Mouse (Mus musculus) lung, adult 2 months (tissue): ENCODE results near the gene Mfsd4b5. TPM values are rescaled to one million over a fixed set of nuclear protein-coding genes. Genes with fewer than 3 reads are reported as not detected.

Experiments
- DNase-seq: peaks from one replicate; pipeline ENCODE4 v3.0.0; 2022
- H3K4me1 ChIP-seq: fragments of 200-500 bp; 2 replicates; pipeline ENCODE4 v1.6.1; 2011; ENCODE audit warnings: low read length; ENCODE audit not compliant: control insufficient read depth, insufficient read depth
- H3K4me3 ChIP-seq: fragments of 200-500 bp; replicated peaks from 2 replicates; pipeline ENCODE3; 2011; ENCODE audit warnings: low read depth, mild to moderate bottlenecking, control low read depth, low read length; ENCODE audit errors: extremely low read depth
- CTCF ChIP-seq: fragments of 200-500 bp; IDR thresholded peaks from 2 replicates; pipeline ENCODE4 v1.5.1; 2011; ENCODE audit warnings: mild to moderate bottlenecking, low read length, control low read depth; ENCODE audit not compliant: insufficient read depth
- POLR2A ChIP-seq: fragments of 200-500 bp; IDR thresholded peaks from 2 replicates; pipeline ENCODE4 v1.6.1; 2011; ENCODE audit warnings: low read depth, mild to moderate bottlenecking, control low read depth, low read length, borderline replicate concordance; ENCODE audit errors: extremely low read depth
- WGBS: fragments of 180-500 bp; shearing (Covaris S2); methylation state at CpG from one replicate; pipeline ENCODE4 v1.1.7; 2018; 5-methylcytosine and 5-hydroxymethylcytosine counted together
- polyA plus RNA-seq: library from polyadenylated mRNA; depleted of rRNA; stranded (reverse); fragments of >200 nt; gene quantifications from 2 replicates; pipeline ENCODE4 v1.2.3, GENCODE M21; 2012

Gene Mfsd4b5
- polyA plus RNA-seq, 1 experiment: 0.30 TPM

GRCm38 (mm10) chr10:39977346-39977745, 9.1 kb downstream of the Mfsd4b5 start:
- no peak for DNase-seq
- H3K4me1 ChIP-seq: no peaks in the 10 kb centered on the region
- TF ChIP-seq CTCF (no peak), POLR2A (no peak)
- H3K4me3 ChIP-seq: no peak overlapping the region
- WGBS: 93% methylated on average over 4 of the region's 4 CpGs

DNA sequence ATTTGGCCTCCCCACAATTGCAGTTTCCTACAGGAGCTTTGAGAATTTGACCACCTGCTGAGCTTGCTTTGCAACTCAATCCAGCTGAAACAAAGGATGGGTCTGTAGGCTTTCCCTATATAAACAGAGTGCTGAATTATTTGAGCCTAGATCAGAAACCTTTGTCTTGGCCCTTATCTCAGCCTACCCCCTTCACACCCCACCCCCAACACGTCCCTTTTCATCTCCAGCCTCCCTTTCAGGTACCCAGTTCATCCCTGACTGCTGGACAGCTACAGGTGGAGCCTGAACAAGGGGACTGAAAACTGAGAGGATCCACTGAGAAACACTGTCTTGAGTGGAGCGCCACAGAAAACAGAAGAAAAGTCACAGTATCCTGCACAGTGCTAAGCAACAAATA, 10.7 kb downstream of the Mfsd4b5 start:
- H3K4me1 ChIP-seq: no peaks in the 10 kb centered on the region
- DNase-seq: no peak
- TF ChIP-seq CTCF: no peak
- TF ChIP-seq POLR2A: no peak
- WGBS: 52% methylated on average over 2 of the region's 2 CpGs
- no peak overlapping the region for H3K4me3 ChIP-seq

DNA sequence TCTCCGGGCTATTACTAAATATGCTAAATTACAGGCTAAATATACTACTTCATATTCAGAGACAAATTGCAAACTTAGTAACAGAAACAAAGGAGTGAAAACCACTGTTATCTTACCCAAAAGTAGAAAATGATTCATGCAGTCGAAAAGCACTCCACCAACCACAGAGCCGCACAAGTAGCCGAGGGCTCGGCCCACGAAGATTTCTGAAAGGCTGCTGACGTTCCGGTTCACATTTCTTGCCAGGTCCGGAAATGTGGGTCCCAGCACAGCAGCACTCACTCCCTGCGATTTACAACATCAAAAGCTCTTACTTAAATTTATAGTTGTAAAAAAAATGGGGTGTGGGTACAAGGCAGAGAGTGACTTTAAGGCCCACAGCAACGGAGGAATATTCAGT, 11.5 kb downstream of the Mfsd4b5 start:
- 38% methylated on average over 11 of the region's 11 CpGs for WGBS
- no peak overlapping the region for H3K4me3 ChIP-seq
- DNase-seq: no peak
- TF ChIP-seq CTCF: no peak
- TF ChIP-seq POLR2A: no peak
- no peaks in the 10 kb centered on the region for H3K4me1 ChIP-seq

GRCm38 (mm10) chr10:39967512-39967911, 18.9 kb downstream of the Mfsd4b5 start:
- no peak for DNase-seq
- Histone ChIP-seq H3K4me3 (no peak overlapping the region), H3K4me1 (no peaks in the 10 kb centered on the region)
- 76% methylated on average over 3 of the region's 3 CpGs for WGBS
- TF ChIP-seq POLR2A (no peak), CTCF (no peak)

GRCm38 (mm10) chr10:39961906-39962305, 24.5 kb downstream of the Mfsd4b5 start:
- DNase-seq: no peak
- TF ChIP-seq POLR2A (no peak), CTCF (no peak)
- Histone ChIP-seq H3K4me3 (no peak overlapping the region), H3K4me1 (no peaks in the 10 kb centered on the region)
- 19% methylated on average over 1 of the region's 1 CpGs for WGBS

GRCm38 (mm10) chr10:39960441-39960822, 26.0 kb downstream of the Mfsd4b5 start:
- 40% methylated on average over 11 of the region's 11 CpGs for WGBS
- DNase-seq: no peak
- Histone ChIP-seq H3K4me3 (no peak overlapping the region), H3K4me1 (no peaks in the 10 kb centered on the region)
- TF ChIP-seq CTCF (no peak), POLR2A (no peak)

DNA sequence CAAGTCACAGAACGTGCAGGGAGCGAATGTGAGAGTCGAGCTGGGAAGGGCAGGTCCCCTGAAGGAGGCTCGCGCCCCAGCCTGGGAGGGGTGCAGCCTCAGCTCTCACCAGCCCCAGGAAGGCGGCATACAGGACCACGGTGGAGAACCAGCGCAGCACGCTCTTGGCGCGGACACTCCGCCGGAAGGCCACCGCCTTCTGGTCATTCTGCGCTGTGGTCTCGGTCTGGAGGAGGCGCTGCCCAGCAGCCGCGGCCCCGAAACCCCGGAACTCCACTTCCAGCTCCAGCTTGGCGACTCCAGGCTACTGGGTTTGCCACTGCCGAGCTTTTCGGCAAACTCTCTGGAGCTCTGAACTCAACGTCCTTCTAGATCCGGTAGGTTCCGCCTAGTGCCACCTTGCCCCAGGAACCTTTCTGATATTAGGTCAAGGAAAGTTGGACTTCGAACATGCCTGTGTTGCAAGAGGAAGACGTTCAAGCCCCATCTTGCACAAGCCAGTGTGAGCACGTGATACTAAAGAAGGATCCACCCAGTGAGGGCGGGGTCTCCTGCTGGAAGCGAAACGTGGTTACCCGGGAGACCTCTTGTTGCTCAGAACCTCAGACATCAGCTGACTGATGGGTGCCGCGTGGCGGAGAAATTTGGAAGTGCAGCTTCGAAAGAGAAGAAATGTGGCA, 26.5 kb downstream of the Mfsd4b5 start, which contains the start of gene Mfsd4b3:
Gene Mfsd4b3 (minus strand): TSS at position 393 of the 680 bp plus-strand sequence.
- Histone ChIP-seq H3K4me3 (peak within 1 kb of the TSS; percentile 73), H3K4me1 (no peaks in the 10 kb centered on the region)
- TF ChIP-seq POLR2A (peak; percentile 42; the same call in 1 of the 2 replicates), CTCF (peak; percentile 86)
- WGBS: under 1% methylated on average over 38 of the region's 38 CpGs
- peak; percentile 93 for DNase-seq

DNA sequence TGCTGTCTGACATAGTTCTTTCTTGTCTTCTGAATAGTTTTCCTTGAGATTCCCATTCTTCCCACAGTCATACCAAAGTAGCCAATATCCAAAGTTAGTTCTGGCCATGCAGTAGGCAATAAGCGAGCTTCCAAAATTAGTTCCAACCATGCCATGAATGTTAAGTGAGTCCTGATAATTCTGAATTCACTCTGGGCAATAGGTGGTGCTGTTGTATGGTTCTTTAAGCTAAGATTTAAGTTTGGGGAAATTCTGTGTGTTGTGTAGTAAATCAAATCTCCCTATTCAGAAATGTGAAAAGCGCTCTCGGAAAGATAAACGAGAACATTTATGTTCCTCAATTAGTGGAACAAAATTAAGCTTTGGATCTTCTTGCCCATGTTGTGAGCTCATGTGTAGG, 28.2 kb downstream of the Mfsd4b5 start:
- WGBS: 72% methylated on average over 4 of the region's 4 CpGs
- DNase-seq: no peak

GRCm38 (mm10) chr10:39956340-39956878, 30.0 kb downstream of the Mfsd4b5 start:
- no peak for DNase-seq
- TF ChIP-seq CTCF: no peak
- TF ChIP-seq POLR2A: no peak
- Histone ChIP-seq H3K4me3 (no peak overlapping the region), H3K4me1 (no peaks in the 10 kb centered on the region)
- WGBS: 63% methylated on average over 2 of the region's 2 CpGs

More for the DNA sequence above, 28.2 kb downstream of the Mfsd4b5 start:
- Histone ChIP-seq H3K4me1 (no peaks in the 10 kb centered on the region), H3K4me3 (no peak overlapping the region)
- TF ChIP-seq CTCF: no peak
- no peak for TF ChIP-seq POLR2A

GRCm38 (mm10) chr10:39955163-39955562, 31.3 kb downstream of the Mfsd4b5 start:
- WGBS: 69% methylated on average over 2 of the region's 2 CpGs
- Histone ChIP-seq H3K4me3 (no peak overlapping the region), H3K4me1 (no peaks in the 10 kb centered on the region)
- no peak for DNase-seq
- TF ChIP-seq CTCF (no peak), POLR2A (no peak)
